Comparison of ENCODE assay signal across 9 mouse cellular contexts in genomic region chr2:50609086-50609485, GRCm38 (mm10).
DNase-seq lines count a peak whose midpoint lies in the region; ATAC-seq and TF ChIP-seq lines count a peak whose summit lies in the region.
"Had no signal": no experiment of that assay in that cellular context is flagged by ENCODE, and none has a peak within 500 bp of the region (broad histone marks: within the 10 kb centered on the region; RNA-seq: fewer than 3 reads in every experiment).

No protein-coding gene starts in this region.

- TF ChIP-seq CTCF in hindbrain, postnatal 0 days (IDR thresholded peaks at IDR 0.05; ENCODE audit: low read depth): peak; percentile 43

- H3K36me3 ChIP-seq in hindbrain, postnatal 0 days (ENCODE audit: insufficient read depth, low read length): no peaks in the 10 kb centered on the region
- no peaks in the 10 kb centered on the region for H3K36me3 ChIP-seq in hindbrain, embryonic 11.5 days (ENCODE audit: control insufficient read depth, insufficient read depth, low read length)
- no peaks in the 10 kb centered on the region for H3K36me3 ChIP-seq in midbrain, embryonic 15.5 days (replicated peaks)
- H3K36me3 ChIP-seq in midbrain, embryonic 10.5 days: no peaks in the 10 kb centered on the region
- H3K36me3 ChIP-seq: midbrain, embryonic 12.5 days had no signal

- no peak for ATAC-seq in hindbrain, postnatal 0 days
- ATAC-seq in hindbrain, embryonic 11.5 days (ENCODE audit: low FRiP score): no peak
- no peak for ATAC-seq in midbrain, embryonic 15.5 days (replicated peaks)

- H3K27ac ChIP-seq in hindbrain, postnatal 0 days: no peak overlapping the region
- no peak overlapping the region for H3K27ac ChIP-seq in hindbrain, embryonic 11.5 days (ENCODE audit: low read depth, low read length)
- no peak overlapping the region for H3K27ac ChIP-seq in midbrain, embryonic 15.5 days
- no peak overlapping the region for H3K27ac ChIP-seq in midbrain, embryonic 10.5 days (replicated peaks)
- H3K27ac ChIP-seq: midbrain, embryonic 12.5 days had no signal

- no peaks in the 10 kb centered on the region for H3K4me1 ChIP-seq in hindbrain, postnatal 0 days (ENCODE audit: insufficient read depth, low read length)
- H3K4me1 ChIP-seq in hindbrain, embryonic 11.5 days (replicated peaks; ENCODE audit: control insufficient read depth, insufficient read depth, low read length): no peaks in the 10 kb centered on the region
- H3K4me1 ChIP-seq in midbrain, embryonic 15.5 days: no peaks in the 10 kb centered on the region
- no peaks in the 10 kb centered on the region for H3K4me1 ChIP-seq in midbrain, embryonic 10.5 days
- H3K4me1 ChIP-seq: midbrain, embryonic 12.5 days had no signal

- H3K9me3 ChIP-seq in hindbrain, postnatal 0 days (ENCODE audit: low read length): no peaks in the 10 kb centered on the region
- H3K9me3 ChIP-seq in hindbrain, embryonic 11.5 days (ENCODE audit: control insufficient read depth, low read length): no peaks in the 10 kb centered on the region
- H3K9me3 ChIP-seq in midbrain, embryonic 15.5 days: no peaks in the 10 kb centered on the region
- H3K9me3 ChIP-seq in midbrain, embryonic 10.5 days (replicated peaks): no peaks in the 10 kb centered on the region
- H3K9me3 ChIP-seq: midbrain, embryonic 12.5 days had no signal

- H3K9ac ChIP-seq in hindbrain, postnatal 0 days (replicated peaks; ENCODE audit: low read length): no peak overlapping the region
- H3K9ac ChIP-seq in hindbrain, embryonic 11.5 days (ENCODE audit: low read depth, low read length): no peak overlapping the region
- no peak overlapping the region for H3K9ac ChIP-seq in midbrain, embryonic 15.5 days
- H3K9ac ChIP-seq: midbrain, embryonic 12.5 days had no signal

- no peaks in the 10 kb centered on the region for H3K27me3 ChIP-seq in hindbrain, postnatal 0 days (ENCODE audit: insufficient read depth, low read length)
- H3K27me3 ChIP-seq in hindbrain, embryonic 11.5 days (ENCODE audit: control insufficient read depth, insufficient read depth, low read length): no peaks in the 10 kb centered on the region
- H3K27me3 ChIP-seq in midbrain, embryonic 15.5 days (replicated peaks): no peaks in the 10 kb centered on the region
- H3K27me3 ChIP-seq in midbrain, embryonic 10.5 days (ENCODE audit: low read depth, poor library complexity, severe bottlenecking): no peaks in the 10 kb centered on the region
- H3K27me3 ChIP-seq: midbrain, embryonic 12.5 days had no signal

- H3K4me3 ChIP-seq in hindbrain, postnatal 0 days (ENCODE audit: low read length): no peak overlapping the region
- no peak overlapping the region for H3K4me3 ChIP-seq in hindbrain, embryonic 11.5 days (ENCODE audit: low read depth, low read length)
- H3K4me3 ChIP-seq in midbrain, embryonic 15.5 days: no peak overlapping the region
- H3K4me3 ChIP-seq in midbrain, embryonic 10.5 days: no peak overlapping the region
- H3K4me3 ChIP-seq: midbrain, embryonic 12.5 days had no signal

- DNase-seq in hindbrain, postnatal 0 days (ENCODE audit: low spot score): peak; percentile 18
- DNase-seq in hindbrain, embryonic 11.5 days (ENCODE audit: low spot score): no peak
- peak; percentile 3 for DNase-seq in ES-CJ7 (ENCODE audit: low read depth, low spot score)
- DNase-seq in cerebellum, postnatal 10 days: peak; percentile 63 to 68
- peak; percentile 50 for DNase-seq in kidney, postnatal 14 days
- peak; percentile 10 to 22 for DNase-seq in spleen, postnatal 36 days (ENCODE audit: low spot score in 2 of 2)
- no peak for DNase-seq in midbrain, embryonic 10.5 days (ENCODE audit: low spot score)

- WGBS in hindbrain, postnatal 0 days: 55% methylated on average over 1 of the region's 1 CpGs
- WGBS in hindbrain, embryonic 11.5 days: 55% methylated on average over 1 of the region's 1 CpGs
- 35% methylated on average over 1 of the region's 1 CpGs for WGBS in midbrain, embryonic 15.5 days
- 70% methylated on average over 1 of the region's 1 CpGs for WGBS in midbrain, embryonic 10.5 days

- H3K4me2 ChIP-seq in hindbrain, postnatal 0 days (ENCODE audit: low read depth, low read length): no peak overlapping the region
- no peak overlapping the region for H3K4me2 ChIP-seq in hindbrain, embryonic 11.5 days (replicated peaks; ENCODE audit: low read depth, low read length)
- H3K4me2 ChIP-seq in midbrain, embryonic 15.5 days: no peak overlapping the region
- H3K4me2 ChIP-seq: midbrain, embryonic 12.5 days had no signal

Comparison
In these comparisons a context has a peak if more than half of its experiments do, and no peak if none do; other contexts are left out.
1. DNase-seq: peak in hindbrain, postnatal 0 days (single experiment), ES-CJ7 (single experiment), cerebellum, postnatal 10 days (2 of 2), kidney, postnatal 14 days (single experiment) and spleen, postnatal 36 days (2 of 2); none in hindbrain, embryonic 11.5 days (single experiment) and midbrain, embryonic 10.5 days (single experiment).